Mouse (Mus musculus) gastrocnemius, adult 8-10 months (tissue): Measurements from ENCODE around the gene Ncapg. TPM values are rescaled to one million over a fixed set of nuclear protein-coding genes. Genes with fewer than 3 reads are reported as not detected.
"Not testable (repeated sequence)": the region's sequence is repeated elsewhere in the genome, so short reads cannot be mapped to it uniquely, and the experiment has no call there.

Experiments
- DNase-seq, 2 experiments: peaks; one replicate each; pipeline ENCODE4 v3.0.0; 2022; ENCODE audit warnings: low spot score in 2 of 2
- total RNA-seq, 4 experiments: library from RNA; stranded (reverse); gene quantifications; 2 replicates each; pipeline ENCODE4 v1.2.4; 2022

Ncapg gene
- total RNA-seq: not detected

GRCm38 (mm10) chr5:45669598-45670279 lies at the start of gene Ncapg:
TSS of gene Ncapg (plus strand) at chr5:45669919.
- DNase-seq: peak; percentile 98

GRCm38 (mm10) chr5:45621511-45621910 lies 48.2 kb upstream of the Ncapg start:
- no peak for DNase-seq

DNA sequence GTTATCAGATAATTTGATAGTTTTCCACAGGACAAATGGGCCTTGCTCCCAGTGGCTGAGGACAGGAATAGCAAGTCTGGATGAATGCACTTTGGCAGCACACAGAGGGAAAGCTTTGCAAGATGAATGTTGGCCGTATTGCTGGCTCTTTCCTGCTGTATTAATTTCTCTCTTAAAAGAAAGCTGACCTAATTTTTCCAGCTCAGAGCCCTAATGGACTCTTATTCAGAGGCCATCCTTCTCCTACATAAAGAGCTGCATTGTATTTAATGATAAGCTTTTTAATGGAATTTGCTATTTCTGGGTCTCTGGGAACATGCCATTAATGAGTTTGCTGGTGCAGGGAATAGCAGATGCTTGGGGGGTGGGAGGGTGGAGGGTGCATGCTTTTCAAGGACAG lies 41.9 kb upstream of the Ncapg start:
- no peak for DNase-seq

DNA sequence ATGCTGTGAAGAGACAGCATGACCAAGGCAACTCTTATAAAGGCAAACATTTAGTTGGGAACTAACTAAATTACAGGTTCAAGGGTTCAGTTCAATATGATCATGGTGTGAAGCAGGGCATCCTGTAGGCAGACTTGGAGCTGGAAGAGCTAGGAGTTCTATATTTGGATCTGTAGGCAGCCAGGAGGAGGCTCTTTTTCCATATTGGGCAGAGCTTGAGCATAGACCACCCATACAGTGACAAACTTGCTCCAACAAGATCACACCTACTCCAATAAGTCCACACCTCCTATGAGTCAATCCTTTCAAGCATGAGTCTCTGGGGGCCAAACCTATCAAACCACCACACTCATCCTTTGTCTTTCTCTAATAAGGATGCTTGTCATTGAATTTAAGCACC lies 40.2 kb upstream of the Ncapg start:
- DNase-seq: no peak

GRCm38 (mm10) chr5:45638378-45638777 lies 31.3 kb upstream of the Ncapg start:
- DNase-seq: no peak

GRCm38 (mm10) chr5:45638806-45639714 lies 30.7 kb upstream of the Ncapg start, which contains the start of gene Fam184b:
TSS of gene Fam184b (minus strand) at chr5:45639614.
- no peak for DNase-seq

- DNase-seq: no peak
Measured at GRCm38 (mm10) chr5:45639715-45640092, 30.0 kb upstream of the Ncapg start.

DNA sequence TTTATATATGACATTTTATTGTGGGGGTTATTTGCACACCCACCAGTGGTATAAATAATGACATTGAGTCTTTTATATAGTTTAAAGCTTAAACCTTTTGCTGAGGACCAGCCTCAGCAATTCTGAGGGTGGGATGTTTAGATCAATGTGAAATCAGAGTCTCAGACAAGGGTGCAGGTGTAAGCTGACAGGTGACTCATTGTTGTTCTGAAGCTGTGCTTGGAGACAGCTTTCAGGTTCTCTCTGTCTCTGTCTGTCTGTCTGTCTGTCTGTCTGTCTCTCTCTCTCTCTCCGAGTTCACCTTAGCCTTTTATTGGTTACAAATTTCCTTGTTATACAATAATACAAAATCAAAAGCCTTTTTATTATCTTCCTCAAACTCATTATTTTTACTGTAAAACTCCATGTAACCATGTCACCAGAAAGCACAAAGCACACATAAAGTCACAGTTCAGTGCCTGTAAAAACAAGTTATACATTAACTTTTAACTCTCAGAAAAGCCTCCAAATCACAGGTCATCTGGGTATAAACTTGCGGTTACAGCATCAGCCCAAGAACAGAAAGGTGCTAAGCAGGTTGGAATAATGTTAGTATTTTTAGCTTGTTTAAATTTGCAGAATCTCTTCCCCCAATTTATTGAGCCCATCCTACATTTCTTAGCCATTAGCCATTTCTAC lies 18.6 kb upstream of the Ncapg start:
- DNase-seq: no peak

- DNase-seq: not testable (repeated sequence)
Measured at GRCm38 (mm10) chr5:45658406-45658805, 11.3 kb upstream of the Ncapg start.

GRCm38 (mm10) chr5:45668324-45668723 lies 1.4 kb upstream of the Ncapg start:
- no peak for DNase-seq

- DNase-seq: no peak
Measured at GRCm38 (mm10) chr5:45668831-45669230, 888 bp upstream of the Ncapg start.

DNA sequence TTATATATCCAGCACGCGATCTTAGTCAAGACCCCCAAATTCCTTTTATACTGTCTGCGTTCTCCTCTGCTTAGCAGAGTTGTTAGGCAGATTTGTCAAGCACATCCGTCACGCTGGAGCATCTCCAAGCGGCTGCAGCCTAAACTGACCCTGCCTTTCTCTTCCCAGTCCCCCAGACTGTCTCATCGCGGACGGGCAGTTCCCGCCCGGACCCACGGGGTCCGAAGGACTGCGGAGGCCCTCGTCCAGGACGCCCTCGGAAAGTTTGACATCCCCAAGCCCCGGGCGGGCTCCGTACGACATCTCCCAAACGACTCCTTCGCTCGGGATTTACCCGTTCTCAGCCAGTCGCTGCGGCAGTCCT lies 503 bp upstream of the Ncapg start:
- DNase-seq: no peak

- DNase-seq: no peak
Measured at GRCm38 (mm10) chr5:45670280-45670670, 556 bp downstream of the Ncapg start.

- DNase-seq: no peak
Measured at GRCm38 (mm10) chr5:45670894-45671494, 1.3 kb downstream of the Ncapg start.

DNA sequence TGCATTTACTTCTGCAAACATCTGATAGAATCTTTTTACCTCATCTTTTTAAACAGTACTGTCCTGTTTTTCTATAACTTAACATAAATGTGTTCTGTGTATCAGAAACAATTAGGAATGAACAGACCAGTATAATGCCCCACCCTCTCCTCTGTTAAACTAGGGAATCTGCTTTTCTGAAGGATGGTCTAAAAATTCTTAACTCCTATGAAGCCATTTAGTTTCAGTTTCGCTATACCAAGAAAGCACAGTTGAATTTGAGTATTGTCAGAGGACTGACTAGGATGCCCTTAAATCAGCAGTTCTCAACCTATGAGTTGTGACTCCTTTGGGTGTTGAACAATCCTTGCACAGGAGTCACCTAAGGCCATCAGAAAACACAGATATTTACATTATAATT lies 5.3 kb downstream of the Ncapg start:
- DNase-seq: no peak

DNA sequence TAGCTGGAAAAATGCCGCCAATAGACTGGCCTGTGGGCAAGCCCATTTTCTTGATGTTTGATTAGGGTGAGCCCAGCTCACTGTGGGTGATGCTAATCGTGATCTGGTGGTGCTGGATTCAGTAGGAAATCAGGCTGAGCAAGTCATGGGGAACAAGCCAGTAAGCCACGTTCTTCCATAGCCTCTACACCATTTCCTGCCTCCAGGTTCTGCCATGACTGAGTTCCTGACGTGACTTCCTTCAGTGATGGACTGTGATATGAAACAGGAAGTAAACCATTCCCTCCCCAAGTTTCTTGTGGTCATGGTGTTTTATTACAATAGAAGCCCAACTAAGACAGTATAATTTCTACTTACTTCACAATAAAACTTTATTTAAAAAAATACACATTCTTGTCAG lies 7.9 kb downstream of the Ncapg start:
- no peak for DNase-seq

GRCm38 (mm10) chr5:45679955-45680354 lies 10.2 kb downstream of the Ncapg start:
- DNase-seq: no peak

DNA sequence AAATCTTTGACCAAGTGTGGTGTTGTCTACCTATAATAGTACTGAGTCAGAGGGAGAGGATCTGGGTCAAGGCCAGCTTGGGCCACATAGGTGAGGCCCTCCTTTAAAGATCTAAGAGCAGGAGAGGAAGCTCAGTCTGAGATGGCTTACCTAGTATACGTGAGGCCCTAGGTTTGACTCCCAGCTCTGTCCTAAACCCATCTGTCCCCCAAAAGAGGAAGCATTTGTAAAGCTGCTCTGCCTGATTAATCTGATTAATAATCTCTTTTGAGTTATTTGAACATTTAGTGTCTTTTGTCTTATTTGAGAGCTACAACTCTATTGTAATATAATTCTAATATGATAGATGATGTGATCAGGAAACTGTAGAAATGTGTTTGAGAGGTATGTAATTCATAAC lies 13.7 kb downstream of the Ncapg start:
- no peak for DNase-seq

GRCm38 (mm10) chr5:45685243-45685642 lies 15.5 kb downstream of the Ncapg start:
- DNase-seq: no peak

- DNase-seq: no peak
Measured at GRCm38 (mm10) chr5:45686223-45686622, 16.5 kb downstream of the Ncapg start.

DNA sequence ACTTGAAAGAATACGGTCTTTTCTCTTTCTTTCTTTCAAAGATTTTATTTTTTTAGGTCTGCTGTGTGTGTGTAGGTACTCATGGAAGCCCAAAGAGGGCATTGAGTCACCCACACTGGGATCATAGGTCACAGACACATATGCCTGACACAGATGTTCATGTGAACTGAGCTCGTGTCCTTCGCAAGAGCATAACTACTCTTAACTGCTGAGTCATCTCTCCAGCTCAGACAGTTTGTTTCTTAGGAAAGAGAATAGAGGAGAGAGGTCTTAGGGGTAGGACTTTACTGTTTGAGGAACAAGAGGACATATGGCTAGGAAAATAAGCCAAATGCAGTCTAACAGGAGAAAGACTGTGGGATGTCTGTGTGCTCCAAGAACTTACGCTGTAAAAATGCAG lies 19.4 kb downstream of the Ncapg start:
- no peak for DNase-seq

DNA sequence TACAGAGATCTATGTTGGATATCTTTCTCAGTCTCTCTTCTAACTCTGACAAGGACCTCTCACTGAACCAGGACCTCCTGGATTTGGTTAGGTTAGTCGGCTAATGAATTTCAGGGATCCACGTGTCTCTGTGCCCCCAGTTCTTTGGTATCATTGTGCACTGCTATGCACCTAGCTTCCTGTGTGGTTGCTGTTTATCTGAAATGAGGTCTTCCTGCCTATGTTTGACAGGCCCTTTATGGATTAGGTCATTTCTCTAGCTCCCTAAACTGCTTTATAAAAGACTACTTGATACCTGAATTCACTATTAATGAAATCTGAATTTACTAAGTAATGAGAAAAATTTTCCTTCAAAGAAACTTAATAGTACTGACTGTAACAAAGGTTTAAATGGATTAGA lies 21.1 kb downstream of the Ncapg start:
- DNase-seq: no peak
